Mouse (Mus musculus) leukemia stem cell, adult 10-12 weeks (primary cell): Measurements from ENCODE around the gene Evi2a. TPM values are rescaled to one million over a fixed set of nuclear protein-coding genes. Genes with fewer than 3 reads are reported as not detected.

Source experiments
- polyA plus RNA-seq: library from polyadenylated mRNA; stranded (reverse); fragments of >175 nt; gene quantifications from 2 replicates; pipeline ENCODE4 v1.2.3, GENCODE M21; 2012; ENCODE audit warnings: low replicate concordance

The Evi2a gene
- 0.25 and 0.68 TPM in 2 replicates for polyA plus RNA-seq

GRCm38 (mm10) chr11:79530333-79530761 lies at the start of gene Evi2a, which contains the start of gene Evi2:
Evi2a (minus strand) TSS chr11:79530609.
Evi2 (minus strand) TSS chr11:79530589.

GRCm38 (mm10) chr11:79523560-79524309 lies 6.7 kb downstream of the Evi2a start, which contains the start of gene Evi2b:
Evi2b (minus strand) TSS chr11:79523762.

GRCm38 (mm10) chr11:79503845-79504244 lies 26.6 kb downstream of the Evi2a start, which contains the start of gene Omg:
Omg (minus strand) TSS chr11:79504084.

Other genes with a start within 250 kb of the Evi2a start
- gene Gm9964, start 233.7 kb downstream of the Evi2a start, polyA plus RNA-seq = not detected in 2 replicates
- gene Nf1, start 190.9 kb downstream of the Evi2a start, polyA plus RNA-seq = 8.3 and 18.1 TPM in 2 replicates
- not detected in 2 replicates for gene Omg, start 26.5 kb downstream of the Evi2a start, polyA plus RNA-seq
- gene Evi2b, start 6.8 kb downstream of the Evi2a start, polyA plus RNA-seq = 3.7 and 12.6 TPM in 2 replicates
- gene Evi2, start within 50 bp of the Evi2a start, polyA plus RNA-seq = 0.06 and 0.18 TPM in 2 replicates
- gene Rab11fip4, start 60.6 kb upstream of the Evi2a start, polyA plus RNA-seq = 0.99 and 2.2 TPM in 2 replicates